Comparison of ENCODE assay signal across 11 mouse cellular contexts in the genomic region with DNA sequence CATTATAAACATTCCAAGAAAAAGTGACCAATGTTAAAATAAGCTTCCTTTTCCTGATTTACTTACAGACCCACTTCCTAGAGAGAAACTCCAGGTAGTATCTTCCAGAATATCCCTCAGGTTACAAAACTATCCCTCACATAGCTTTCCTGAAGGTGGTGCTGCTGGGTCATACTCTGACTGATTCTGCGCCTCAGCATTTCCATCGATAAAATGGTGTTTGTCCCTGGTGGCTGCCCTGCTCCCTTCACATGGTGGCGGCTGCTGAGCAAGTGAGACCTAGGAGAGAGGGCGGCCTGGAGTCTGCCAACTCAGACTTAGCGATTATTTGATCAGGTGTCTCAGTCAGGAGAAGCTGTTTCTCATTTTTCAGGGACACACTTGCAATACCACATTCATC.
A peak's percentile ranks its signal among the peaks of the same experiment; 100 is the strongest.
DNase-seq lines count a peak whose midpoint lies in the region; ATAC-seq and TF ChIP-seq lines count a peak whose summit lies in the region.
"Had no signal": no experiment of that assay in that cellular context is flagged by ENCODE, and none has a peak within 500 bp of the region (broad histone marks: within the 10 kb centered on the region; RNA-seq: fewer than 3 reads in every experiment).

No protein-coding gene starts in this region.

- no peaks in the 10 kb centered on the region for H3K4me1 ChIP-seq in hindbrain, postnatal 0 days (ENCODE audit: insufficient read depth, low read length)
- no peaks in the 10 kb centered on the region for H3K4me1 ChIP-seq in hindbrain, embryonic 13.5 days (replicated peaks)
- no peaks in the 10 kb centered on the region for H3K4me1 ChIP-seq in embryonic fibroblast, embryonic 13.5 days (ENCODE audit: control insufficient read depth, insufficient read depth, low read length)
- H3K4me1 ChIP-seq in olfactory bulb, adult 2 months (ENCODE audit: control insufficient read depth, insufficient read depth, low read length), result no peaks in the 10 kb centered on the region
- no peaks in the 10 kb centered on the region for H3K4me1 ChIP-seq in hindbrain, embryonic 12.5 days
- H3K4me1 ChIP-seq: embryonic facial prominence, embryonic 12.5 days had no signal

- 47% methylated on average over 5 of the region's 5 CpGs for WGBS in hindbrain, postnatal 0 days
- WGBS in hindbrain, embryonic 13.5 days, result 54% methylated on average over 5 of the region's 5 CpGs
- WGBS in olfactory bulb, adult 2 months, result 58% methylated on average over 5 of the region's 5 CpGs
- WGBS in hindbrain, embryonic 12.5 days, result 41% methylated on average over 5 of the region's 5 CpGs

- no peak for TF ChIP-seq POLR2A in embryonic fibroblast, embryonic 13.5 days (IDR thresholded peaks at IDR 0.05; ENCODE audit: low read depth, low read length)
- TF ChIP-seq POLR2A in olfactory bulb, adult 2 months (IDR thresholded peaks at IDR 0.05; ENCODE audit: insufficient read depth, low read depth, low read length), result no peak

- H3K9me3 ChIP-seq in hindbrain, postnatal 0 days (ENCODE audit: low read length), result no peaks in the 10 kb centered on the region
- no peaks in the 10 kb centered on the region for H3K9me3 ChIP-seq in hindbrain, embryonic 13.5 days
- H3K9me3 ChIP-seq in hindbrain, embryonic 12.5 days (replicated peaks), result no peaks in the 10 kb centered on the region
- H3K9me3 ChIP-seq: embryonic facial prominence, embryonic 12.5 days; limb, embryonic 12.5 days had no signal

- no peak overlapping the region for H3K27ac ChIP-seq in hindbrain, postnatal 0 days
- H3K27ac ChIP-seq in hindbrain, embryonic 13.5 days, result no peak overlapping the region
- H3K27ac ChIP-seq in embryonic fibroblast, embryonic 13.5 days (ENCODE audit: insufficient read depth, low read length), result no peak overlapping the region
- no peak overlapping the region for H3K27ac ChIP-seq in olfactory bulb, adult 2 months (ENCODE audit: insufficient read depth, low read depth, low read length)
- H3K27ac ChIP-seq in hindbrain, embryonic 12.5 days, result no peak overlapping the region
- H3K27ac ChIP-seq: embryonic facial prominence, embryonic 12.5 days; limb, embryonic 12.5 days had no signal

- ATAC-seq in hindbrain, postnatal 0 days, result no peak
- no peak for ATAC-seq in hindbrain, embryonic 13.5 days (ENCODE audit: low FRiP score)
- no peak for ATAC-seq in megakaryocyte-erythroid progenitor cell, adult 5-6 weeks (replicated peaks; ENCODE audit: low FRiP score, low TSS enrichment, poor library complexity, severe bottlenecking)
- ATAC-seq in hindbrain, embryonic 12.5 days (ENCODE audit: low FRiP score), result no peak

- H3K27me3 ChIP-seq in hindbrain, postnatal 0 days (ENCODE audit: insufficient read depth, low read length), result no peaks in the 10 kb centered on the region
- no peaks in the 10 kb centered on the region for H3K27me3 ChIP-seq in hindbrain, embryonic 13.5 days
- no peaks in the 10 kb centered on the region for H3K27me3 ChIP-seq in hindbrain, embryonic 12.5 days
- H3K27me3 ChIP-seq: embryonic facial prominence, embryonic 12.5 days; limb, embryonic 12.5 days had no signal

- no peak overlapping the region for H3K4me2 ChIP-seq in hindbrain, postnatal 0 days (ENCODE audit: low read depth, low read length)
- no peak overlapping the region for H3K4me2 ChIP-seq in hindbrain, embryonic 13.5 days
- no peak overlapping the region for H3K4me2 ChIP-seq in hindbrain, embryonic 12.5 days (replicated peaks)
- H3K4me2 ChIP-seq: embryonic facial prominence, embryonic 12.5 days; limb, embryonic 12.5 days had no signal

- peak; percentile 33 for DNase-seq in hindbrain, postnatal 0 days (ENCODE audit: low spot score)
- DNase-seq in right cerebral cortex, adult 2 months (ENCODE audit: low spot score in 2 of 2), result peak; percentile 5 to 17
- DNase-seq in right cerebral cortex, postnatal 25 days, result no peak
- DNase-seq: thymus, adult 2 months had no signal

- H3K9ac ChIP-seq in hindbrain, postnatal 0 days (replicated peaks; ENCODE audit: low read length), result no peak overlapping the region
- H3K9ac ChIP-seq in hindbrain, embryonic 13.5 days, result no peak overlapping the region
- H3K9ac ChIP-seq in hindbrain, embryonic 12.5 days, result no peak overlapping the region
- H3K9ac ChIP-seq: embryonic facial prominence, embryonic 12.5 days; limb, embryonic 12.5 days had no signal

- H3K4me3 ChIP-seq in hindbrain, postnatal 0 days (ENCODE audit: low read length), result no peak overlapping the region
- no peak overlapping the region for H3K4me3 ChIP-seq in hindbrain, embryonic 13.5 days
- H3K4me3 ChIP-seq in embryonic fibroblast, embryonic 13.5 days (ENCODE audit: insufficient read depth, low read length), result no peak overlapping the region
- H3K4me3 ChIP-seq in olfactory bulb, adult 2 months (ENCODE audit: insufficient read depth, low read depth, low read length), result no peak overlapping the region
- no peak overlapping the region for H3K4me3 ChIP-seq in hindbrain, embryonic 12.5 days
- H3K4me3 ChIP-seq: embryonic facial prominence, embryonic 12.5 days; limb, embryonic 12.5 days had no signal

- no peaks in the 10 kb centered on the region for H3K36me3 ChIP-seq in hindbrain, postnatal 0 days (ENCODE audit: insufficient read depth, low read length)
- H3K36me3 ChIP-seq in hindbrain, embryonic 13.5 days, result no peaks in the 10 kb centered on the region
- H3K36me3 ChIP-seq in hindbrain, embryonic 12.5 days, result no peaks in the 10 kb centered on the region
- H3K36me3 ChIP-seq: embryonic facial prominence, embryonic 12.5 days; limb, embryonic 12.5 days had no signal

- peak; percentile 51 for TF ChIP-seq CTCF in hindbrain, postnatal 0 days (IDR thresholded peaks at IDR 0.05; ENCODE audit: low read depth)
- peak; percentile 58; the same call in 1 of the 2 replicates for TF ChIP-seq CTCF in embryonic fibroblast, embryonic 13.5 days (IDR thresholded peaks at IDR 0.05; ENCODE audit: borderline replicate concordance, insufficient read depth, low read length)
- peak; percentile 37; the same call in 1 of the 2 replicates for TF ChIP-seq CTCF in olfactory bulb, adult 2 months (IDR thresholded peaks at IDR 0.05; ENCODE audit: insufficient read depth, low read depth, low read length)
